Mouse (Mus musculus): ENCODE results near the gene Dsn1.

Dsn1 gene

GRCm38 (mm10) chr2:157006511-157007233 lies at the start of gene Dsn1:
Gene Dsn1 (minus strand): TSS chr2:157007154.
- DNase-seq (ENCODE audit: low spot score): peak; percentile 89

GRCm38 (mm10) chr2:157055721-157056120 lies 48.8 kb upstream of the Dsn1 start:
- DNase-seq (ENCODE audit: low spot score): no peak

- no peak for DNase-seq (ENCODE audit: low spot score)
Measured at GRCm38 (mm10) chr2:157054816-157055215, 47.9 kb upstream of the Dsn1 start.

DNA sequence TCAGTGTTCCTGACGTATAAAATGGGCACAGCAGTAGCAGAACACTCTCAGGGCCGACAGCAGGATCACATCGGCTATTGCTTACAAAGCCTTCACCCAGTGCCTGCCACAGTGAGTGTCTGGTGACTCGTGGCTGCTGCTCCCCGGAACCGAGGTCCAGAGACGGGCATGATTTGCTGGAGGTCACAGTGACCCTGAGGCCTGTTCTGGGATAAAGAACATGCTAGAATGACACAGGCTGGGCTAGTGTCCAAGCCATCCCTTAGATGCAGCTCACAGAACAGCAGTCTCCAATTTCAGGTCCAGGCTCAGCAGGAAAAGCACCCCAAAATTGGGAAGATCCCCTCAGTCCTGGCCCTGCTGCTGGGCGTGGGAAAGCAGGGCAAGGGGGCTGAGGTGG lies 47.3 kb upstream of the Dsn1 start:
- no peak for DNase-seq (ENCODE audit: low spot score)

DNA sequence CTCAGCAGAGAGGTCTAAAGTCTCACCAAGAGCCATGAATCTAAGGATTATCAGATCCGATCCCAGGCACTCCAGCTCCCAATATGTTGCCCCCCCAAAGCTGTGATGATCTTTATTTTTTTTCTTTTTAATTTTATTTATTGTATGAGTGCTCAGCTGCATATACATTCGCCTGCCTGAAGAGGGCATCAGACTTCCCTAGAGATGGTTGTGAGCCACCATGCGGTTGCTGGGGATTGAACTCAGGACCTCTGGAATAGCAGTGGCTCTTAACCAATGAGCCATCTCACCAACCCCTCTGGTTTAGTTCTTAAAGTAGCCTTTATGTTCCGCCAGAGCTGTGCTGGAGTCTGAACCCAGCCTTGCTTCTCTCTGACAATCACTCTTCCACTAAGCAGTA lies 46.8 kb upstream of the Dsn1 start:
- DNase-seq (ENCODE audit: low spot score): no peak

- DNase-seq (ENCODE audit: low spot score): no peak
Measured at GRCm38 (mm10) chr2:157053124-157053523, 46.2 kb upstream of the Dsn1 start.

GRCm38 (mm10) chr2:157052448-157052847 lies 45.5 kb upstream of the Dsn1 start:
- no peak for DNase-seq (ENCODE audit: low spot score)

- DNase-seq (ENCODE audit: low spot score): no peak
Measured at GRCm38 (mm10) chr2:157049831-157050243, 42.9 kb upstream of the Dsn1 start.

- DNase-seq (ENCODE audit: low spot score): no peak
Measured at GRCm38 (mm10) chr2:157048395-157049181, 41.6 kb upstream of the Dsn1 start.

- no peak for DNase-seq (ENCODE audit: low spot score)
Measured at GRCm38 (mm10) chr2:157046956-157047355, 40.0 kb upstream of the Dsn1 start.

DNA sequence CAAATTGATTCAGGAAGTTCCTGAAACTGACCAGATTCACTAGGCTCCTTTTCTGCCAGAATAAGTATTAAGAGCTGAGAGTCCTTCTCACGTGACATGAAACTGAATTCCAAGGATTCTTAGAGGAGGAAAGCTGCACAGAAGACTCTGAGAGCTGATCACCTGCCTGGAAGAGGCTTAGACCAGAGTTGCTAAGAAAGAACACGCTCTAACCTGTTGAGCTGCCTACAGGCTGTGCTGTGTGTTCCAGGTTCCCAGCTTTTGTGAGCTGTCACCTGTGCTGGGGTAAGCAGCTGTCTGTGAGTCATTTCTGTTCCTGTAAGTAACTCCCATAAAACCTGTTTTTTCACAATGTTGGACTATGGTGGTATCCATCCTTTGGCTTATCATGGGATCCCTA lies 39.0 kb upstream of the Dsn1 start:
- no peak for DNase-seq (ENCODE audit: low spot score)

- no peak for DNase-seq (ENCODE audit: low spot score)
Measured at GRCm38 (mm10) chr2:157043987-157044386, 37.0 kb upstream of the Dsn1 start.

- DNase-seq (ENCODE audit: low spot score): no peak
Measured at GRCm38 (mm10) chr2:157043556-157043955, 36.6 kb upstream of the Dsn1 start.

- no peak for DNase-seq (ENCODE audit: low spot score)
Measured at GRCm38 (mm10) chr2:157041421-157041820, 34.5 kb upstream of the Dsn1 start.

DNA sequence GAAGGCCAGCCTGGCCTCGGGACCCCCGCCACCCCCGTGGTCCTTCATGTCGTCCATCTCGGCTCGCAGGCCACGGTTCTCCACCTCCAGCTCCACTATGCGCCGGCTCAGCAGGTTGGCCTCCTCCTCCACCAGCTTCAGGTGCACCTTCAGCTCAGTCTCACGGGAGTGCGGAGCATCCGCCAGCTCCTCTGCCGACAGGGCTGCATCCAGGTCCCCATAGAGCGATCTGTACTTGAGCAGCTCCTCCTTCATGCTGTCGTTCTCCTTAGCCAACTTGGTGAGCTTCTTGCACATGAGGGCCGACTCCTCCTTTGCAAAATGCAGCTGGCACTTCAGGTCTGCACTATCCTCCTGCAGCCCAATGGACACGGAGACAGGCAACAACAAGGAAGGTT lies 33.7 kb upstream of the Dsn1 start:
- DNase-seq (ENCODE audit: low spot score): no peak

DNA sequence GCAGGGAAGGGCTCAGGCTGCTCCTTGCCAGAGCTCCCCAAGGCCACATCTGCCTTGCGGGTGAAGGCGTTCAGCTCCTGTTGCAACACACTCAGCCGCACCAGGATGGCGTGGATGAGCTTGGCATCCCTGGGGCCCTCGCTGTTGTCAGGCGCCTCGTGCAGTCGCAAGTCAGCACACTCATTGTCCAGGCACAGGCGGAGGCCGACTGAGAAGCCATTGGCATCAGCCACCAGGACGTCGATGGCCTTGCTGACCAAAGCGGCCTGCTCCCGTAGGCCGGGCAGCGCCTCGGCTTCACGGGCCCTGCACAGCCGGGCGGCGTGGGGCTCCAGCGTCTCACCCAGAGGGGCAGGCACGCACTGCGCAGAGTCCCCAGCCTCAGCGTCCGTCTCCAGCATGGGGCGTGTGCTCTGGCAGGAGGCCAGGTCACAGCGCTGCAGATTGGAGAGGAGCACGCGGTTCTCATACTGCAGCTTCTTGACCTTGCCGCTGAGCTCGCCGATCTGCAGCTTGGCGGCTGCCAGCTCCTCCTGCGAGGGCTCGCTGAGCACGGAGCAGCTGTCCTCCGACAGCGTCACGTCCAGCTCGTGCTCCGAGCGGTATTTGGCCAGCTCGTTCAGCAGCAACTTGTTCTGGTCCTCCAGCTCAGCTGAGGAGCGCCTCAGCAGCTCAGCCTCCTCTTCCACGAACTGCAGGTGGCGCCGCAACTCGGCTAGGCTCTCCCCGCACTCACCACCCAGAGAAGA lies 33.1 kb upstream of the Dsn1 start:
- no peak for DNase-seq (ENCODE audit: low spot score)

- no peak for DNase-seq (ENCODE audit: low spot score)
Measured at GRCm38 (mm10) chr2:157037303-157037702, 30.3 kb upstream of the Dsn1 start.

DNA sequence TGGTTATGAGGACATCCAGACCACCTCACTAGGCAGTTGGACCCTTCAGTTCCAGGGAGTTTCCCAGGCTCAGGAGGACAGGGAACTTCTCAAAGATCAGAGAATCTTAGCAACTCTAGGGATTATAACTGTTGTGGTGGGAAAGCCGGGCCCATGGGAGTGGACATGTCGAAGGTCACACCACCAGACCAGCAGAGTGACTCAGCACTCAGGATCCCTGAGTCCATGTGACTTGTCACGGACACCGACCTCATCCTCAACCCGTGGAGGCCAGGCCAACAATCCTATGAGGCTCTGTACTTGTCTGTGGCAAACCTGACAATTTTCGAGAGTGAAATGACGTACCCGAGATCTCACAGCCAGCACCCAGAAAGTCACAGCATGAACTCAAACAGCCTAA lies 29.4 kb upstream of the Dsn1 start:
- DNase-seq (ENCODE audit: low spot score): no peak

DNA sequence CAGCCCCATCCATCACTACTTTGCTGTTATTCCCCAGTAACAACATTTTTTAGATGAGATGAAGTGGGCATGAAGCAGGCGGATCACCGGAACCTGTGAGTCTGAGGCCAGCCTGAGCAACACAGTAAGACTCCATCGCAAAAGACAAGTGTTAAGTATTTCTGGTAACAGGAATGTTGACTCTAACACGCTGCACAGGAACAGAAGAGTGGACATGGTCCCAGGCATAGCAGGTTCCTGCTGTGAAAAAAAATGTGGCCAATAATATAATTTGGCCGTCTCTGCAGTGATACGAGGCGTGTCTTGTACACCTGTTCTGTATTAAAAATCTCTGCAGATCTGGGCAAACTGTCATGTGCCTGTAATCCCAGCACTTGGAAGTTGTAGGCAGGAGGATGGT lies 28.4 kb upstream of the Dsn1 start:
- DNase-seq (ENCODE audit: low spot score): no peak

DNA sequence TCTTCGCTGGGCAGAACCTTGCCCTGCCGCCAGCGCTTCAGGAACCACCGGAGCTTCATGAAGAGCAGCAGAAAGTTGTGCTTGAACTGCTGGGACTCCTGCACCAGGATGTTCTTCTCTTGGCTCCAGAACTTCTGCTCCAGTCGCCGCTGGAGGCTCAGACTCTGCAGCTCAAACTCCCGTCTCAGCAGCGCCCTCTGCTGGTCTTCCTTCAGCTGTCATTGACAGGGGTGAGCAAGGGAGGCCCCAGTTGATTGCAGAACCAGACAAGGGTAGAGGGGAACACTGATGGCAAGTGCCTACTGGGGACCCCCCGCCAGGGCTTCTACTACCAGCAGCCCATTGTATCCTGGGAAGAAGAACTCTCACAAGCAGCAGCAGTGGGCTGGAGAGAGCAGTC lies 23.9 kb upstream of the Dsn1 start:
- DNase-seq (ENCODE audit: low spot score): peak; percentile 70

- DNase-seq (ENCODE audit: low spot score): no peak
Measured at GRCm38 (mm10) chr2:157028261-157028660, 21.3 kb upstream of the Dsn1 start.

DNA sequence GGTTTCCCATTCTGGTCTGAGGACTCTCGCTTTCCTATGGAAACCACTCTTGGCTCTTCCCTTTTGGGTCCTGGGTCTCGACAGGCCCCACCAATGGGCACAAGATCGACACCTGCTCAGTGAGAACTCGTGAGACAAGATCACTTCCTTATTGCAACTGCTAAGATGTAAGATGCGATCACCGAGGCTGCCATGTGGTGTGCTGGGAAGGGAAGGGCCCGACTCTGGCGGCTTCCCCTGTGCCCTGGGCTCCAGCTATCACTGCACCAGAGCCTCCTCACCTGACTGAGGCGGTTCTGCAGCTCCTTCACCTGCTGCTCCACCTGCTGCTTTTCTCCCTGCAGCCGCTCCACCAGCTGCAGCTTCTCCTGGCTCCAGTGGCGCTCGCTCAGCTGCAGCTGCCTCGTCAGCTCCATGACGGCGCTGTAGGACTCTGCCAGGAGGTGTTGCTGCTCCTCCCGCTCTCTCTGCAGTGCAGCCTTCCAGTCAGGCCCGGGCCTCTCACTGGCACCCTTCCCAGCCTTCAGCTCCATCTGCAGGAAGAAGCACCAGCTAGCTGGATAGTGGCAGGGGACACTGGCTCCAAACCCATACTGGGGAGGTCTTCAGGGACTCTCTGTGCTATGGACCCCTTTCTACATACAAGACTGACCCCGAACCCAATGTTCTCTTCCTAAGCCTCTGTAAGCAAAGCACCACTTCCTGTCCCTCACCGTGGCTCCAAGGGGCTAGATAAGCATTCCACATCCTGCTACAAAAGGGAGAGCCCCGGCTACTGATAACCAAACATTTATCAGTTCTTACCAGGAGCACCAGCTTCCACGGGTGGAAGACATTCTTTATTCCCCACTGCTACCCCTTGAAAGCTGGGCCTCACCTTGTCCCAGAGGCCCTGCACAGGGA lies 20.4 kb upstream of the Dsn1 start:
- DNase-seq (ENCODE audit: low spot score): no peak
